Mouse (Mus musculus) cerebellum, adult 9-10 months (tissue): ENCODE results near the gene Nfic.

Experiments used
- DNase-seq: peaks from one replicate; pipeline ENCODE4 v3.0.0; 2022

Gene Nfic

DNA sequence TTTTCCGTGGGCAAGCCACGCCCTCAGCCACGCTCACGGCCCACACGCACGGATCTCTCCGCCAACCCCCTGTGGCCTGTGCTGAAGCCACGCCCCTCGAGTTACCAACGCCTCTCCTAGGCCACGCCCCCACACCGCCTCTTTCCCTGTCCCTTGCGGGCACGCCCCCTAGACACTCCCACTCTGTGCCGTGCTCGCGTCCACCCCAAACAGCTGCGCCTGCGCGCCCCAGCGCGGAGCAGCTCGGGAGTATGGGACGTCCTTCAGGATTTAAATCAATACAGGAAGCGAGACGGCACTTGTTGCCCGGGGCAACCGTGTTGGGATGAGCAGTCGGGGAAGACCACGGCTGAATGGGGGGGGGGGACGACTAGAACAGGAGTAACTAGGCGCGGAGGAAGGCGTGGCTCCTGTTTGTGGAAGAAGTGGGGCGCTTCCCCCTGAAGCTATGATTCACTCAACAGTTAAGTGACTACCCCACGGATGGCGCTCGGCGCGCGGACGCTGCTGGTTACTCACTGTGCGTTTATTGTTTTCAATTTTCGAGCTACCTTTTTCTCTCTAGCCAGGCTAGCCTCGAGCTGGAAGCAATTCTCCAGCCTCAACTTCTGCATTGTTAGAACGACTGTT, 76.8 kb downstream of the Nfic start:
- peak; percentile 100 for DNase-seq

DNA sequence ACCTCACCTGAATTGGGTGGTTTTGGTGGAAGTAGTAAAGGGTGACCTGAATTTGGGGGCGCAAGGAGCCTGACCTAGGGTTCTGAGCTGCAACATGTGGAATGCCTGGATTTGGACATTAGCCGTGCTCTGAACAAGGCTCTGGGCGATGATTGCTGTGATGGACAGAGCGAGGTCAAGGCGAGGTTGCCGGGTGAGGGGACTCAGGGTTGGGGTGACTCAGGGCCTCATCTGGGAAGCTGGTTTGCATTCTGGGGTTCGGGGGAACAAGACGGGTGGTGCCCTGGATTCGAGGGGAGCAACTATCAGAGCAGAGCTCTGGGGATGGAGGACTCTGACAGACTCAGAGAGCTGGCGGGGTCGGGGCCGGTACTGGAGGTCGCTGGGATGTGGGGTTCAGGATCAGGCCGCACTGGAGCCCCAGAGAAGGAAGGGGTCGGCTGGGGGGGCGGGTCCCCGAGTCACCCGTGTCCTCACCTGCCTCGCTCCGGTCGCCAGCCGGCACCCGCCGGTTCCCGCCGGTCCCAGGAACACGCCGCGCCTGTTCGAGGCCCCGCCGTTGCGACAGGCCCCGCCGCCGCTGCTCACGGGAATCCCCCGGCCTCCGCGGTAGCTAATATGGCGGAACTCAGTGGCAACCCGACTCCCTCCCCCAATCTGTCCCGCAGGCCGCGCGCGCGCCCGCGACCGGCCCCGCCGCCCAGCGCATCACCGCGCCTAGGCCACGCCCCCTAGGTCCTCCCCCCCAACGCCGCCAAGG, 77.5 kb downstream of the Nfic start, which contains the start of gene Fzr1:
Fzr1 (minus strand) TSS at position 724 of the 760 bp plus-strand sequence.
- no peak for DNase-seq

DNA sequence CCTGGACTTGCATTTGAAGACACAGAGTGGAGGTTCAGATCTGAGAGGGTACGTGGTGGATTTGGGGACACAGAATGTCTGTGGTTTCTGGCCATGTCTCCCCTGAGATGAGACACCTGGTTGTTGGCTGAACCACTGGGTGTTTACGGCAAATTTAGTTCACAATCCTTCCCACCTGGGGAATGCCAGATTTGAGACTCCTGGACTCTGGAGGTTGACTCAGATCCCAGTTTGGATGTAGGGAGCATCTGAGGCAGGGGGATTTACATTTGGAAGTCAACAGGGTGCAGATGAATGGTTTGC, 78.1 kb downstream of the Nfic start:
- DNase-seq, result no peak

GRCm38 (mm10) chr10:81376561-81377361, 78.7 kb downstream of the Nfic start:
- peak; percentile 67 for DNase-seq

GRCm38 (mm10) chr10:81375322-81375721, 80.1 kb downstream of the Nfic start:
- DNase-seq, result no peak

- no peak for DNase-seq
Observed at GRCm38 (mm10) chr10:81367207-81367495, 88.3 kb downstream of the Nfic start.

- DNase-seq, result no peak
Observed at GRCm38 (mm10) chr10:81366477-81367206, 88.8 kb downstream of the Nfic start.

- no peak for DNase-seq
Observed at GRCm38 (mm10) chr10:81365672-81366476, 89.6 kb downstream of the Nfic start, which contains the start of gene 4930404N11Rik. Gene 4930404N11Rik, minus strand, starts transcription at chr10:81365816.

GRCm38 (mm10) chr10:81365073-81365472, 90.4 kb downstream of the Nfic start:
- no peak for DNase-seq

GRCm38 (mm10) chr10:81364666-81365065, 90.8 kb downstream of the Nfic start:
- DNase-seq, result no peak

DNA sequence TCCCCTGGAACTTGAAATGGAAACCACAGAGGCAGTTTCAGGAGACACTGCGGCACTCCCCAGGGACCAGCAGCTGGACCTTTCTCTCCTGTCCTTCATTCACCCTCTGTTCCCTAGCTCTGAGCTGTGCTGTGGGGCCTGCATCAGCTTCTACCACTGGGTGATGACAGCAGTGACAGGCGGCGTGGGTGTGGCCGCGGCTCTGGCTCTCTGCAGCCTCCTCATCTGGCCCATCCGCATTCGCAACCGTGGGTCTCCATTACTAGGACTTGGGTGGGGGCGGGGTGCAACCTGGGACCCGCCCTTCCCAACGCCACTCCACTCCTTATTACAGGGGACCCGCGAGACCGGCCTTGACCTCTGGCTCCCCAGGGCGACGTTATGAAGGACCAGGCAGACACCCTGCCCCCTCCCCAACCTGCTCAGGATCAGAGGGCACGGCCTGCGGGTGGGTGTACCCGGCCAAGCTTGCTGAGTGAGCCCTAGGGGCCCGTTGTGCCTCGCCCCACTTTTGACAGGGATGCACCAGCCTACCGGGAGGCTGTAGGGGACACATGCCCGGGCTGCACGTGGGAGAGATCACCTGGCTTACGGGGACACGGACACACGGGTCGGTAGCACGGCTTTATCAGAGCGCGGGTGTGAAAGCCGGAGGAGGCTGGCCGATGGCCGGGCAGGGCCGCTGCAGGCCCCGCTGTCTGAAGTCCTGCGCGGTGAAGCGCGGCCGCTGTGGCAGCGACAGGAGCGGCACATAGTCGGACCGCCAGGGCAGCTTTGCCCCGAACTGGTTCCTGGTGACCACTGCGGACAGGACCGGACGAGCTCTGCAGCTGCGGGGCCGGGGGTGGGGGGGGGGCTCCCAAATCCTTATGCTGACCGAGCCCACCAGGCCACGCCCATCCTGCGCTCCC, 91.7 kb downstream of the Nfic start:
- no peak for DNase-seq

DNA sequence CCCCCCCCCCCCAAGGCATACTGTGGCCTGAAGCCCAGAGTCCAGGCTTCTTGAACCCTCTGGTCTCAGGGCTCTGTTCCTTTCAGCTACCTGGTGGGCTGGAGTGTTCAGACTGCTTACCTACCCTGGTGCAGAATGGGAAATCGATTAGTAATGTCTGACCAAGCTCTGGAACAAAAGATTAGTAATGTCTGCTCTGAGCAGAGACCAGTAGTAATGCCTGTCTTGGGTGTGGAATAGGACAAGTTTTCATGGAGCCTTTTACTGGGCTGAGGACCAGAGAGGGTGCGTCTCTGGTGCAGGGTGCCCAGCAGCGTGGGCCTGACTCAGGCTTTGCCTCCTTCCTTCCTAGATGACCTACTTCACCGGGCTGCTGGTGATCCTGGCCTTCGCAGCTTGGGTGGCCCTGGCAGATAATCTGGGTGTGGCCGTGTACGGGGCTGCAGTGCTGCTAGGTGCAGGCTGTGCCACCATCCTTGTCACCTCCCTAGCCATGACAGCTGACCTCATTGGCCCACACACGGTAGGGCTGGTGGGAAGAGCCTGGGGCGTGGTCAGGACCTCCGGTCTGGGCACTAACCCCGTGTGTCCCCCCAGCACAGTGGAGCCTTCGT, 93.0 kb downstream of the Nfic start:
- DNase-seq, result no peak

DNA sequence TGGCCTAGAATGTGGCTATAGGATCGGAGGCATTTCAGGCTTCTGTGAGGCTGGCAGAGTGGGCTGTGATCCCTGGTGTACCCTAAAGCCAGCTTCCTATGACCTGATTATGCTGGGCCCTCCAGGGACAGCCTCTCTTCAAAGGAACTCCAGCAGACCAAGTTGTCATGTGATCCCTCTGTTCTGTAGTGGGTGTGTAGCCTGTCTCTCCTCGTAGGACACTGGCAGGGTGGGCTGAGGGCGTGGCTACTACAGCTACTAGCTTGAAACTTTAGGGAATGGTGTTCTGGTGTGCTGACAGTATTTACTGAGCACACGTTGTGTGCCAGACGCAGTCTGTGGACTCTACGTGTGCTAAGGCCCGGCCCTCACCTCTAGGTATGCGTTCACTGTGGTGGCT, 94.7 kb downstream of the Nfic start:
- no peak for DNase-seq

- no peak for DNase-seq
Observed at GRCm38 (mm10) chr10:81358841-81359240, 96.6 kb downstream of the Nfic start.

GRCm38 (mm10) chr10:81358209-81358608, 97.2 kb downstream of the Nfic start:
- no peak for DNase-seq

- DNase-seq, result peak; percentile 85
Observed at GRCm38 (mm10) chr10:81356991-81357844, 98.2 kb downstream of the Nfic start, which contains the start of gene Mfsd12. Gene Mfsd12, plus strand, starts transcription at chr10:81357491.

DNA sequence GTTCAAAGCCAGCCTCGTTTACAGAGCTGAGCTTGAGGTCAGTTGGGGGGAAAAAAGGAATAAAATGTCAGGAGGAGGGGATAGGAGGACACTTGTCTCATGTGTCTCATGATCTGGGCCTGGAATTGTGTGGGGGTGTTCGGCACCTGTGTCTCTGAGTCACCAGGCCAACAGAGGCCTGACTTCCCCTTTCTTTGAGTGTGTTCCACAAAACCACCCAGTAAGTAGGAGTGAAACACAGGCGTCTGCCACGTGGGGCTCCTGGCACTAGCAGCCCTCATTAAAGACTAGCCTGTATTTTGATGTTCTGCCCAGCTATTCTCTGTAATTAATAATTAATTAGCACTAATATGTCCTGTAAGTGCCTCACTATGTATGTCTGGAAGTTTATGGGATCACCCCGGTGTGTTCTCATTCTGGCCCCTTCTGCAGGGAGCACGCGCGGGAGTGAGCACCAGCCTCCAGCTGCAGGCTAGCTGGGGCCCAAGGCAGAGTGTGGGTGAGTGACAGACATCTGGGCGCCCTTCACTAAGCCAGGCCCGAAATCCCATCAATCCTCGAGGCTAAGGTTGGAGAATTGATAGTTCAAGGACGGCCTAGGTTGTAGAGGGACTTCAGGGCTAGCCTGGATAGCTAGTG, 99.0 kb downstream of the Nfic start:
- DNase-seq, result peak; percentile 43

DNA sequence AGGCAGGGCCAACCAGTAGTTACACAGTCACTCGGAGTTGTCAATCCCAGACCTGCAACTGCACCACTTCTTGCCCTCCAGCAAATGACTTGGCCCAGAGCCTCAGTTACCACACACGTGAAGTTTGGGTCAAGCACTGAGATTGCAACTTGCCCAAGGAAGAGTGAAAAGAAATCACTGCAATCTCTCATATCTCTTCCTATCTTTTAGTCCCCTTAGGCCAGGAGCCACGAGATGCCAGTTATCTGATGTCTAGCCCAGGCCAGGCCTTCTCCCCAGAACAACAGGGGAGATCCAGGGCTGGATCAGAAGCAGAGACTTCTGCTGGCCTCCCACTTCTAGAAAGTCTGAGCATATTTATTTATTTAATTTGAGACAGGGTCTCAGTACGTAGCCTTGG, 99.9 kb downstream of the Nfic start:
- peak; percentile 27 for DNase-seq
